Mouse (Mus musculus) lung, postnatal 0 days (tissue): Measurements from ENCODE around the gene Bag1.

Experiments
- CTCF ChIP-seq: IDR thresholded peaks from 2 replicates; pipeline ENCODE4 v1.5.1; 2016; ENCODE audit warnings: antibody characterized with exemption, mild to moderate bottlenecking
- EP300 ChIP-seq: IDR thresholded peaks from 2 replicates; pipeline ENCODE4 v1.6.1; 2016; ENCODE audit warnings: antibody characterized with exemption, mild to moderate bottlenecking, control low read depth

DNA sequence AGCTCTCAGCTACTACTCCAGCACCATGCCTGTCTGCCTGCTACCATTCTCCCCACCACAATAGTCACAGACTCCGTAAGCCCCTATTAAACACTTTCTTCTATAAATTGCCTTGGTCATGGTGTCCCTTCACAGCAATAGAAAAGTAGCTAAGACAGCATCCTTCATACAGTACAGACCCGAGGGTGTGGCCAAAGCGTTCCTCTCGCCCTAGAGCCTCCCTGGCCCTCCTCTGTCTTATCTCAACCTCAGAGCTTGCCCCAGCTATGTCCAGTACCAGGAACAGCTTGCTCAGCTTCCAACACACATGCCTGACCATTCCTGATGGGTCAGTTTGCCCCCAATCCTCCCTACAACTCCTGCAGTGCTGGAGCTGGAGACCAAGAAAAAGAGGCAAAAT is 47.5 kb downstream of the Bag1 start:
- no peak for TF ChIP-seq EP300
- TF ChIP-seq CTCF, result no peak
